Mouse (Mus musculus) small intestine, adult 2 months (tissue): ENCODE results near the gene Pklr.

Experiments used
- CTCF ChIP-seq: fragments of 200-500 bp; IDR thresholded peaks from 2 replicates; pipeline ENCODE4 v1.5.1; 2012; ENCODE audit warnings: low read depth, mild to moderate bottlenecking, control low read depth, inconsistent platforms, low read length, moderate library complexity, mixed read lengths; ENCODE audit not compliant: insufficient replicate concordance, insufficient read length; ENCODE audit errors: extremely low read depth
- POLR2A ChIP-seq: fragments of 200-500 bp; IDR thresholded peaks from 2 replicates; pipeline ENCODE4 v1.6.1; 2012; ENCODE audit warnings: low read depth, mild to moderate bottlenecking, control low read depth, inconsistent platforms, low read length, moderate library complexity

DNA sequence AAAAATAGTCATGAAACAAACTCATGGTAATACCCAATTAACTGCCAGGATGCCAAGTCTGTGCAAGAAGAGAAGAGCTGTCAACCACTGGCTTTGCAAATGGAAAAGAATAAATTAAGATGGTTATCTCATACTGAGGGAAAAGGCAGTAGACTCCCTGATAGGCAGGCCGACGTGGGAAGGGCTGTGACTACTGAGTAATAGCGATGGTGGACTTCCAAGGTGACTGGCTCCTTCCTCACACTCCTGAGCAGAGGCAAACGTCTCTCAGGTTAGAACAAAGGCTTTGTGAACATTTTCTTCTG, 32.7 kb upstream of the Pklr start:
- no peak for TF ChIP-seq POLR2A
- TF ChIP-seq CTCF, result no peak
